Mouse (Mus musculus) heart, adult 8-10 months (tissue): ENCODE measurements around the gene Tube1. TPM values are rescaled to one million over a fixed set of nuclear protein-coding genes. Genes with fewer than 3 reads are reported as not detected.

Experiments
- DNase-seq: peaks from one replicate; pipeline ENCODE4 v3.0.0; 2022; ENCODE audit warnings: low spot score
- total RNA-seq, 4 experiments: library from RNA; stranded (reverse); gene quantifications; 2 replicates each; pipeline ENCODE4 v1.2.4; 2022

Tube1 gene
- 1 to 10 TPM in 2 of 4 experiments, under 1 TPM in 2; 0.73 to 1.3 (median 0.96) TPM for total RNA-seq

GRCm38 (mm10) chr10:39133462-39134310 lies at the start of gene Tube1, which contains the start of gene Fam229b:
Tube1 (plus strand) TSS chr10:39133976.
Fam229b (minus strand) TSS chr10:39133914.
- DNase-seq: peak; percentile 87

DNA sequence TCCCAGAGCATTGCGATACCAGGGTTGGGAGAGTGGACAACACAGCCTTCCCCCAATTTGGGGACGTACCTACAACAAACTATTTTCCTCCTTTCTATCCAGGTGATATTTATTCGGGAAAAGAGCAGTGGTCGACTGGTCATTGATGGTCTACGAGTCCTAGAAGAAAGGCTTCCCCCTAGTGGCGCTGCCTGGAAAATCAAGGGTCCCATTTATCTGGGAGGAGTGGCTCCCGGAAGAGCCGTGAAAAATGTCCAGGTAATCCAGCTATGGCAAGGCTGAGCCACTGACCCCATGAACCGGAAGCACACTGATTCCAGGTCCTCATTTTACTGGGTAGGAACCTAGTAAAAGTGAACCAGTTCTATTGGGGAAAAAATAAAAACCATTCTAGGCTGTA lies 36.8 kb upstream of the Tube1 start:
- DNase-seq: peak; percentile 16

DNA sequence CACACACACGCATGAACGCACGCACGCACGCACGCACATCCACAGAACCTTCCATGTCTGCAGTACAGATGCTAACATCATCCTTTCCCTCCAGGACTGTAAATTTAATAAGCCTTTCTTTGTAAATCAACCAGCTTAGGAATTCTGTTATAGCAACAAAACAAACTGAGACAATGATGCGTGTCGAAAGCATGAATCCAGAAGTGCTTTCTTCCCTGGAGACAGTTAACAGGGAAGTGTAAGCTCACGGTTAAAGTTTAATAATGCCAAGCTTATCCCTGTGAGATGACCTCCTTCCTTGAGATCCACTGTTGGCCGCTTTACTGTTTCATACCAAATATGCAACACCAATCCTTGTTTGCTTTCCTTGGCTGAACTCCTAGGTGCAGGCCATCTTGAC lies 35.0 kb upstream of the Tube1 start:
- no peak for DNase-seq

GRCm38 (mm10) chr10:39104803-39105449 lies 28.9 kb upstream of the Tube1 start:
- no peak for DNase-seq

- no peak for DNase-seq
Observed at GRCm38 (mm10) chr10:39106413-39106812, 27.4 kb upstream of the Tube1 start.

GRCm38 (mm10) chr10:39106935-39107334 lies 26.8 kb upstream of the Tube1 start:
- no peak for DNase-seq

DNA sequence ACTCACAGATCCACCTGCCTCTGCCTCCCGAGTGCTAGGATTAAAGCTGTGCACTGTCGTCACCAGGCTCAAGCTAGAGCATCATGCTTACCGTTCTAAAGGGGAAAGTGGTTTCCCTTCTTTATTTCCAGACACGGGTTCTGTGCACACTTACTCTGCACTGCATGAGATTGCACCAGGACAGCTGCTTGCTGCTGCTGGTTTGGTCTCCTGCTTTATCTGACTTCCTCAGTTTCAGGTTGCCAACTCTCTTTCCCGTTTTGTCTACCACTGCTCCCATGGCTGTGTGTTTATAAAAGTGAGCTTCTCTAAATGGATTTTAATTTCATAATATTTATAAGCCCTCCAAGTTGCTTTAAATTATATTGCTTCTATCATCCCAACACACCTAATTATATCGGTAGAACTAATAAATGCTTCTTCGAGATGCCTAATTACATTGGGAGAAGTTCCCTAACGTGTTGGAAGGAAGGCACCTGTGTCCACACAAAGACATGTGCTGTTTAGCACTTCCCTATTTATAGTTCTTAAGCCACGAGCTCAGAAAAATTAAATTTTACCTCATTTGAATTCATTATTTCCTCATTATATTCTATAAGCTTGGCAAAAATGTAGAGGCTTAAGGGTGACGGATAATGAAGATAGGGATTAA lies 24.8 kb upstream of the Tube1 start:
- no peak for DNase-seq

DNA sequence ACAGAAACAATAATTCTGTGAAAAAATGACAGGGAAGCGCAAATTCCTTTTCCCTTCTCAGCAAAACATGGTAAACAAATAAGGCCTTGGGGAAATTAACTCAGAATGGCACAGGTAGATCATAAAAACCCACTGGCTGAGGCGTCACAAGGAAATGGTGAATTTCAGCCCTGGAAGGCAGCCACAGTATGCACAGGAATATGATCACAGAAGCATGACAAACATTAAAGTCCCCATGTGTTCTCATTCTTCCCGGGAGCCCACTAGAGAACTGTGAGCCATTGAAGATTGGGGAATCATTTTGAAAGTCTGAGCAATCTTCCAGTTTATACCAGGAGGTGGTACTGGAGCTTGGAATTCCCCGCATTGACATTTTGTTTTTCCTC lies 24.3 kb upstream of the Tube1 start:
- no peak for DNase-seq

GRCm38 (mm10) chr10:39121412-39121811 lies 12.4 kb upstream of the Tube1 start:
- DNase-seq: no peak

- no peak for DNase-seq
Observed at GRCm38 (mm10) chr10:39137766-39138165, 4.0 kb downstream of the Tube1 start.

DNA sequence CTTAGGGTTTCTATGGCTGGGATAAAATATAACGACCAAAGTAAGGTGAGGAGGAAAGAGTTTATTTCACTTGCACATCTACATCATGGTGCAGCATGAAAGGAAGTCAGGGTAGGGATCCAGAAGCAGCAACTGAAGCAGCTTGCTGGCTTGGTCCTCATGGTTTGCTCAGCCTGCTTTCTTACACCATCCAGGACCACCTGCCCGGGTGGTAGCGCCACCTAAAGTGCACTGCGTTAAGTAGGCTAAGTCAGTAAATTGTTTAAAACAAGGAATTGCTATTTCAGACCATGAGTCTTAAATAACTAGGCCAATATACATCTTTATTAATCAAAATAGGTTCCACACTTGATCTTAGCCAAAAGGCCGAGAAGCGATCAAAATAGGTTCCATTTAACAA lies 5.0 kb downstream of the Tube1 start:
- DNase-seq: no peak

DNA sequence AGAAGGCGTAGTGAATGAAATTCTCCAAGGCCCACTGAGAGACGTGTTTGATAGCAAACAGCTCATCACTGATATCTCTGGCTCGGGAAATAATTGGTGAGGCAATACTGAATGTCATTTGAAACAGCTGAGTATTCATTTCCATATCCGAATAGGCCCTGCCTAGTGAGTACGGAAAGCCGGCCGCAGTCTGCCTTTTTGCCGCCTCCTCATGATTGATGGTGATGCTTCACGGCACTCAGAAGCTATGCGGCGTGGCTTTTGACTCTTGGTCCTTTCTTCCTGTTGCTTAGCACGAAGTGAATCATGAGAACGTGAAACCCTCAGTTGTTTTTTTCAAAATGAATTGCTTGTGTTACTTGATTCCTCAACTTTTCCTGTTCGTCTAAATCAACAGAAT lies 7.1 kb downstream of the Tube1 start:
- no peak for DNase-seq

DNA sequence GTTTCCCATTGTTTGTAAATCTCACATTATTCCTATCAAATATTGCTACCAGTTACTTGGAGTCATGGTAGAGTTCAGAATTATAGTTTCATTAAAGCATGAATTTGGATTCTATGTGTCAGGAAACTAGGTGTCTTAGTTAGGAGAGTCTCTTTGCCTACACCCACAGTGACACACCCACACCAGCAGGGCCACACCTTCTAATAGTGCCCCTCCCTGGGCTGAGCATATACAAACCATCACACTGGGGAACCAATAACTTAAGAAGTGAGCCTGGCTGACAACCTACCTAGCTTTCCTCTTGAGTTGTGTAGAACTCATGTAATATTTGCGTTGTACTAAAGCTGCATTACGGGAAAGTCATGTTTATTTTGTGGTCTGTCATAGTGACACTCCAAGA lies 7.6 kb downstream of the Tube1 start:
- DNase-seq: no peak

GRCm38 (mm10) chr10:39142216-39142615 lies 8.4 kb downstream of the Tube1 start:
- no peak for DNase-seq

GRCm38 (mm10) chr10:39156719-39157118 lies 22.9 kb downstream of the Tube1 start:
- no peak for DNase-seq

- no peak for DNase-seq
Observed at GRCm38 (mm10) chr10:39157321-39157720, 23.5 kb downstream of the Tube1 start.

- DNase-seq: no peak
Observed at GRCm38 (mm10) chr10:39158306-39158705, 24.5 kb downstream of the Tube1 start.

DNA sequence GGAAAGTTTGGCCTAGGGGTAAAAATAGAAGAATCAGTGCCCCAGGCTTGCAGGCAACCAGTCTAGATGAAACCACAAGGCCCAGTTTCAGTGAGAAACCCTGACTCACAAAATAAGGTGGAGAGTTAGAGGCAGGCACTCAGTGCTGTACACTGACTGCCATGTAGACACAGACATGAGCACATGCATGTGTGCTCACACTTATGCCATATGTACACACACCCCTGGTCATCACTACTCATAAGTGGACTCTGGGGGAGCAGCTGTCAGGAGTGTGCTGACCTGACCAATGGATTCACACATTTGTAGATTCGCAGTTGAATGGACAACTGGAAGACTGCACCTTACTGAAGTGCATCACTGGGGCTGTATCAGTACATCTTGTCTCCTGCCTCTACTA lies 27.6 kb downstream of the Tube1 start:
- DNase-seq: no peak

GRCm38 (mm10) chr10:39162666-39163484 lies 29.1 kb downstream of the Tube1 start:
- DNase-seq: no peak

- DNase-seq: no peak
Observed at GRCm38 (mm10) chr10:39163694-39164093, 29.9 kb downstream of the Tube1 start, which contains the start of gene Ccn6. Ccn6 (minus strand) TSS chr10:39163794.

DNA sequence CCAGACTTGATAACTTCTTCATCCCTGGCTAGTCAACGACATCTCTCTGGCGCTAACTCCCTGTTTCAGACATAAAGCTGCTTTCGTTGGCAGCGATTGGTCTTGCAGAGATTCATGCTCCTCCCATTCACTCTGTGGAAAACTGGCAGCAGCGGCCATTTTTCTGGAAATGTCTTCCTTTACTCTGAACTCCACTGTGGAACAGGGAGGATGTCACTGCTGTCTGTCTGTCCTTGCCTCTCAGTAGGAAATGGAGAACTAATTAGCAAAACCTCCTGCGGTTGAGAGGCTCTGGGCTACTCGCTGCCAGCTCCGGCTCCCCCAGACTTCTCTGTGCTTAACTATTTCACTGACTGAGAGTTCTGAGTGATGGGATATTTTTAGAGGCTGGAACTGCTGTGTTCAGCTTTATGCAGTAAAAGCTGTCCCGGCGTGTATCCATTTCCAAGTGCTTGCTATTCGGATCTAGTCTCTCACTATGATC lies 31.9 kb downstream of the Tube1 start:
- DNase-seq: no peak
